Mouse (Mus musculus) liver, embryonic 14.5 days (tissue): ENCODE measurements around the gene Slc39a10. TPM values are rescaled to one million over a fixed set of nuclear protein-coding genes. Genes with fewer than 3 reads are reported as not detected.

Experiments
- ATAC-seq: fragments of 200-750 bp; cut with Nextera tagmentation; 2 replicates; pipeline ENCODE4 v1.8.0; 2017; ENCODE audit warnings: moderate number of reproducible peaks, mild to moderate bottlenecking, moderate library complexity; ENCODE audit not compliant: insufficient read depth
- DNase-seq, 3 experiments: peaks; one replicate each; pipeline ENCODE4 v3.0.0-alpha.2; 2012 to 2013; ENCODE audit warnings: low read depth in 3 of 3, low spot score in 3 of 3
- H3K27ac ChIP-seq: fragments of 300-500 bp; sonication (generic); 2 replicates; pipeline ENCODE4 v1.5.1; 2014; ENCODE audit warnings: moderate library complexity, mild to moderate bottlenecking, control low read depth, inconsistent platforms
- H3K27me3 ChIP-seq: fragments of 300-500 bp; sonication (generic); 2 replicates; pipeline ENCODE4 v1.6.1; 2014; ENCODE audit warnings: mild to moderate bottlenecking, low read length, moderate library complexity; ENCODE audit not compliant: control insufficient read depth, insufficient read depth
- H3K36me3 ChIP-seq: fragments of 300-500 bp; sonication (generic); replicated peaks from 2 replicates; pipeline ENCODE4 v1.6.1; 2014; ENCODE audit warnings: low read depth; ENCODE audit not compliant: control insufficient read depth, insufficient read depth
- H3K4me1 ChIP-seq, 2 experiments: fragments of 200-500 bp in 1 of 2; fragments of 300-500 bp in 1 of 2; sonication (generic) in 1 of 2; replicated peaks; 2 replicates each; pipeline ENCODE4 v1.6.1; 2012 to 2014; ENCODE audit warnings: antibody characterized with exemption in 1 of 2, inconsistent platforms in 1 of 2, low read length in 1 of 2; ENCODE audit not compliant: control insufficient read depth in 2 of 2, insufficient read depth in 2 of 2
- H3K4me2 ChIP-seq: fragments of 300-500 bp; sonication (generic); 2 replicates; pipeline ENCODE4 v1.6.1; 2014; ENCODE audit warnings: low read depth, mild to moderate bottlenecking, control low read depth, moderate library complexity
- H3K4me3 ChIP-seq, 2 experiments: fragments of 200-500 bp in 1 of 2; fragments of 300-500 bp in 1 of 2; sonication (generic) in 1 of 2; 2 replicates each; pipeline ENCODE4 v1.5.1; 2012 to 2014; ENCODE audit warnings: low read depth in 2 of 2, low read length in 2 of 2, mild to moderate bottlenecking in 2 of 2, control low read depth in 1 of 2, inconsistent platforms in 1 of 2, moderate library complexity in 1 of 2; ENCODE audit not compliant: insufficient read depth in 1 of 2
- H3K9ac ChIP-seq: fragments of 300-500 bp; sonication (generic); replicated peaks from 2 replicates; pipeline ENCODE4 v1.6.1; 2014; ENCODE audit warnings: mild to moderate bottlenecking, control low read depth, moderate library complexity
- H3K9me3 ChIP-seq: fragments of 300-500 bp; sonication (generic); 2 replicates; pipeline ENCODE4 v1.6.1; 2016; ENCODE audit warnings: low read length, mixed read lengths; ENCODE audit not compliant: control insufficient read depth
- CTCF ChIP-seq: IDR thresholded peaks from 2 replicates; pipeline ENCODE4 v1.5.1; 2016; ENCODE audit warnings: antibody characterized with exemption, low read depth, control low read depth
- EP300 ChIP-seq: IDR thresholded peaks from 2 replicates; pipeline ENCODE4 v1.6.1; 2016; ENCODE audit warnings: antibody characterized with exemption, low read depth
- WGBS: fragments of 180-500 bp; shearing (Covaris S2); extraction: QIAGEN DNeasy Blood & Tissue Kit; methylation state at CpG from one replicate; pipeline ENCODE4 v1.1.7; 2014; ENCODE audit not compliant: insufficient replicate concordance; 5-methylcytosine and 5-hydroxymethylcytosine counted together
- polyA plus RNA-seq, 2 experiments: library from polyadenylated mRNA; depleted of rRNA in 1 of 2; stranded (reverse) in 1 of 2; unstranded in 1 of 2; fragments of >200 nt; fragmentation: Nextera tagmentation in 1 of 2; extraction: Ambion mirVana in 1 of 2; gene quantifications; 2 replicates each; pipeline versions ENCODE4 v1.2.1 to v1.2.3; 2012 to 2014

The Slc39a10 gene
- polyA plus RNA-seq, 2 experiments = 2.2 to 5.2 TPM

- DNase-seq = no peak
- no peak for ATAC-seq
Observed at GRCm38 (mm10) chr1:46879951-46880350, 12.7 kb downstream of the Slc39a10 start.

GRCm38 (mm10) chr1:46873770-46874169 is 18.9 kb downstream of the Slc39a10 start:
- DNase-seq = no peak
- H3K4me1 ChIP-seq = no peaks in the 10 kb centered on the region
- ATAC-seq = no peak

More at GRCm38 (mm10) chr1:46879951-46880350, 12.7 kb downstream of the Slc39a10 start:
- Histone ChIP-seq H3K36me3 (no peaks in the 10 kb centered on the region), H3K4me2 (no peak overlapping the region), H3K27me3 (no peaks in the 10 kb centered on the region), H3K4me3 (no peak overlapping the region), H3K9ac (no peak overlapping the region), H3K9me3 (no peaks in the 10 kb centered on the region), H3K27ac (no peak overlapping the region), H3K4me1 (no peaks in the 10 kb centered on the region)
- no peak for TF ChIP-seq EP300
- no peak for TF ChIP-seq CTCF

GRCm38 (mm10) chr1:46869788-46870187 is 22.9 kb downstream of the Slc39a10 start:
- H3K27ac ChIP-seq = no peak overlapping the region
- H3K9ac ChIP-seq = no peak overlapping the region
- DNase-seq (no peak), ATAC-seq (no peak)
- H3K27me3 ChIP-seq = no peaks in the 10 kb centered on the region
- H3K4me1 ChIP-seq = no peaks in the 10 kb centered on the region
- H3K4me3 ChIP-seq = no peak overlapping the region
- no peak overlapping the region for H3K4me2 ChIP-seq
- no peaks in the 10 kb centered on the region for H3K36me3 ChIP-seq
- no peak for TF ChIP-seq EP300
- no peak for TF ChIP-seq CTCF
- no peaks in the 10 kb centered on the region for H3K9me3 ChIP-seq

More at GRCm38 (mm10) chr1:46873770-46874169, 18.9 kb downstream of the Slc39a10 start:
- WGBS = 35% methylated on average over 3 of the region's 3 CpGs
- Histone ChIP-seq H3K4me2 (no peak overlapping the region), H3K36me3 (no peaks in the 10 kb centered on the region), H3K27me3 (no peaks in the 10 kb centered on the region), H3K27ac (no peak overlapping the region), H3K9ac (no peak overlapping the region), H3K4me3 (no peak overlapping the region), H3K9me3 (no peaks in the 10 kb centered on the region)
- TF ChIP-seq CTCF (no peak), EP300 (no peak)

- ATAC-seq (no peak), DNase-seq (no peak)
- H3K9me3 ChIP-seq = no peaks in the 10 kb centered on the region
- no peaks in the 10 kb centered on the region for H3K4me1 ChIP-seq
- no peak for TF ChIP-seq CTCF
- TF ChIP-seq EP300 = no peak
- H3K9ac ChIP-seq = no peak overlapping the region
- H3K27ac ChIP-seq = no peak overlapping the region
- no peak overlapping the region for H3K4me2 ChIP-seq
- no peaks in the 10 kb centered on the region for H3K36me3 ChIP-seq
- no peaks in the 10 kb centered on the region for H3K27me3 ChIP-seq
- WGBS = 48% methylated on average over 7 of the region's 7 CpGs
- H3K4me3 ChIP-seq = no peak overlapping the region
Observed at GRCm38 (mm10) chr1:46864175-46864885, 28.3 kb downstream of the Slc39a10 start.

GRCm38 (mm10) chr1:46863434-46863833 is 29.2 kb downstream of the Slc39a10 start:
- Histone ChIP-seq H3K4me1 (no peaks in the 10 kb centered on the region), H3K4me2 (no peak overlapping the region), H3K9me3 (no peaks in the 10 kb centered on the region), H3K27ac (no peak overlapping the region), H3K36me3 (no peaks in the 10 kb centered on the region), H3K9ac (no peak overlapping the region), H3K27me3 (no peaks in the 10 kb centered on the region), H3K4me3 (no peak overlapping the region)
- TF ChIP-seq EP300 (no peak), CTCF (no peak)
- WGBS = 67% methylated on average over 2 of the region's 2 CpGs
- ATAC-seq (no peak), DNase-seq (no peak)
